Comparison of ENCODE assay signal across 7 mouse cellular contexts in the genomic region with DNA sequence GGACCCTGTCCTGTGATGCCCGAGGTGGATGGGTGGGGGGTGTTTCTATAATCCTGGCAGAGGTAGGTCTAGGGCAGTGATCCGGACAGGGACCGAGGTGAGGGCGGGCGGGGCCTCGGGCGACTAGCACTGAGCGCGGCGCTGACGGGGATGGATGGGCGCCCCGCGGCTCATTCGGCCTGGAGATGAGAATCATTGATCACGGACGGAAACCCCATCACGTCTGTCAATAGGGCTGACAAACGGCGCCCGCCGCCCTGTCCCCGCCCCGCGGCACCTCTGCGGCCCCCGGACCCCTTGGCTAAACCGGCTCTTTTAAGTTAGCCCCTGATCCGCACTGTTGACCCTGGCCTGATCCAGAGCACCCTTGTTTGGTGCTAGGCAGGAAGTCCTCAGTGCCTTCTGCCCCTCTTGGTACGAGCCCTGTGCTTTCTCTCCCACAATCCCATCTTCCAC. TPM values are rescaled to one million over a fixed set of nuclear protein-coding genes. Genes with fewer than 3 reads are reported as not detected.
DNase-seq lines count a peak whose midpoint lies in the region; ATAC-seq and TF ChIP-seq lines count a peak whose summit lies in the region.

No protein-coding gene starts in this region.

- ATAC-seq in lung, postnatal 0 days, result peak; percentile 2; the same call in 1 of the 2 replicates
- no peak for ATAC-seq in forebrain, embryonic 14.5 days
- ATAC-seq in limb, embryonic 15.5 days (ENCODE audit: insufficient number of reproducible peaks, low FRiP score, low TSS enrichment, low read depth), result no peak
- peak; percentile 29; the same call in 1 of the 2 replicates for ATAC-seq in stomach, embryonic 16.5 days (ENCODE audit: insufficient read depth, low FRiP score)
- no peak for ATAC-seq in monocyte, adult 5-6 weeks (replicated peaks; ENCODE audit: insufficient number of reproducible peaks, low FRiP score, low TSS enrichment, poor library complexity, severe bottlenecking)

- no peaks in the 10 kb centered on the region for H3K9me3 ChIP-seq in lung, postnatal 0 days (ENCODE audit: low read length)
- no peaks in the 10 kb centered on the region for H3K9me3 ChIP-seq in forebrain, embryonic 14.5 days (replicated peaks; ENCODE audit: control insufficient read depth, low read length)
- no peaks in the 10 kb centered on the region for H3K9me3 ChIP-seq in limb, embryonic 15.5 days
- no peaks in the 10 kb centered on the region for H3K9me3 ChIP-seq in stomach, embryonic 16.5 days (replicated peaks; ENCODE audit: control insufficient read depth, low read length)

- 3% methylated on average over 23 of the region's 30 CpGs for WGBS in lung, postnatal 0 days
- 0% methylated on average over 27 of the region's 30 CpGs for WGBS in forebrain, embryonic 14.5 days
- WGBS in limb, embryonic 15.5 days, result 1% methylated on average over 24 of the region's 30 CpGs
- WGBS in stomach, embryonic 16.5 days, result 2% methylated on average over 30 of the region's 30 CpGs

- H3K4me1 ChIP-seq in lung, postnatal 0 days (ENCODE audit: insufficient read depth, low read depth, low read length), result peaks cover 4% of the 10 kb centered on the region; the same call in 1 of the 2 replicates
- H3K4me1 ChIP-seq in forebrain, embryonic 14.5 days (ENCODE audit: control insufficient read depth, insufficient read depth, low read length), result peaks cover 49% of the 10 kb centered on the region
- peaks cover 57% of the 10 kb centered on the region for H3K4me1 ChIP-seq in limb, embryonic 15.5 days
- peaks cover 21% of the 10 kb centered on the region for H3K4me1 ChIP-seq in stomach, embryonic 16.5 days (ENCODE audit: control insufficient read depth, insufficient read depth, low read length)

- no peak overlapping the region for H3K27ac ChIP-seq in lung, postnatal 0 days (ENCODE audit: low read length)
- 0 out of 2 replicates have a peak overlapping the region, but pooled peaks have one; percentile 33 for H3K27ac ChIP-seq in forebrain, embryonic 14.5 days (ENCODE audit: low read depth, low read length)
- no peak overlapping the region for H3K27ac ChIP-seq in limb, embryonic 15.5 days
- H3K27ac ChIP-seq in stomach, embryonic 16.5 days (ENCODE audit: low read length), result no peak overlapping the region

- DNase-seq in lung, postnatal 0 days (ENCODE audit: low spot score), result no peak
- no peak for DNase-seq in lung, postnatal 25 days (ENCODE audit: low spot score)
- no peak for DNase-seq in forebrain, embryonic 14.5 days (ENCODE audit: low spot score)
- DNase-seq in right cerebral cortex, postnatal 36 days (ENCODE audit: low spot score in 2 of 2), result no peak

- H3K9ac ChIP-seq in lung, postnatal 0 days (replicated peaks; ENCODE audit: low read depth), result no peak overlapping the region
- H3K9ac ChIP-seq in forebrain, embryonic 14.5 days (ENCODE audit: low read length), result peak overlapping the region; percentile 70
- no peak overlapping the region for H3K9ac ChIP-seq in limb, embryonic 15.5 days
- H3K9ac ChIP-seq in stomach, embryonic 16.5 days (ENCODE audit: low read length), result no peak overlapping the region

- peaks cover 53% of the 10 kb centered on the region for H3K27me3 ChIP-seq in lung, postnatal 0 days (replicated peaks; ENCODE audit: insufficient read depth, low read length)
- peaks cover 52% of the 10 kb centered on the region for H3K27me3 ChIP-seq in forebrain, embryonic 14.5 days (replicated peaks; ENCODE audit: control insufficient read depth, insufficient read depth, low read length)
- H3K27me3 ChIP-seq in limb, embryonic 15.5 days, result peaks cover 67% of the 10 kb centered on the region
- peaks cover 66% of the 10 kb centered on the region for H3K27me3 ChIP-seq in stomach, embryonic 16.5 days (ENCODE audit: control insufficient read depth, insufficient read depth, low read length)

- no peak for TF ChIP-seq EP300 in lung, postnatal 0 days (IDR thresholded peaks at IDR 0.05)

- H3K4me3 ChIP-seq in lung, postnatal 0 days (ENCODE audit: low read depth, low read length), result peak overlapping the region; percentile 41; the same call in 1 of the 2 replicates
- peak overlapping the region; percentile 42 for H3K4me3 ChIP-seq in forebrain, embryonic 14.5 days (ENCODE audit: low read depth, low read length)
- peak overlapping the region; percentile 46 for H3K4me3 ChIP-seq in limb, embryonic 15.5 days
- H3K4me3 ChIP-seq in stomach, embryonic 16.5 days (replicated peaks; ENCODE audit: low read length), result peak overlapping the region; percentile 51

- peaks cover under 1% of the 10 kb centered on the region; the same call in 1 of the 2 replicates for H3K36me3 ChIP-seq in lung, postnatal 0 days (ENCODE audit: insufficient read depth, low read length)
- peaks cover 17% of the 10 kb centered on the region for H3K36me3 ChIP-seq in forebrain, embryonic 14.5 days (ENCODE audit: control insufficient read depth, insufficient read depth, low read length)
- peaks cover 16% of the 10 kb centered on the region for H3K36me3 ChIP-seq in limb, embryonic 15.5 days
- H3K36me3 ChIP-seq in stomach, embryonic 16.5 days (ENCODE audit: control insufficient read depth, insufficient read depth, low read length), result peaks cover 3% of the 10 kb centered on the region; the same call in 1 of the 2 replicates

- TF ChIP-seq CTCF in lung, postnatal 0 days (IDR thresholded peaks at IDR 0.05), result no peak

- peak overlapping the region; percentile 68 for H3K4me2 ChIP-seq in lung, postnatal 0 days (replicated peaks; ENCODE audit: low read depth, low read length)
- peak overlapping the region; percentile 66 for H3K4me2 ChIP-seq in forebrain, embryonic 14.5 days (ENCODE audit: low read length)
- H3K4me2 ChIP-seq in limb, embryonic 15.5 days, result peak overlapping the region; percentile 83
- H3K4me2 ChIP-seq in stomach, embryonic 16.5 days (ENCODE audit: low read depth, low read length), result peak overlapping the region; percentile 92

RNA-seq across cellular contexts. Expression of gene Nxph4, which starts 0.6 kb away (rescaled TPM):
- polyA plus RNA-seq in lung, postnatal 0 days (2015; fragmentation: Nextera tagmentation; extraction: Ambion mirVana), result 0.44 and 0.60 TPM in 2 replicates
- polyA plus RNA-seq in forebrain, embryonic 14.5 days (2014; fragmentation: Nextera tagmentation; extraction: Ambion mirVana), result 32.1 and 35.4 TPM in 2 replicates
- polyA plus RNA-seq in limb, embryonic 15.5 days (2015; fragmentation: Nextera tagmentation; extraction: Ambion mirVana), result 21.7 and 25.1 TPM in 2 replicates
- 3.4 and 4.6 TPM in 2 replicates for polyA plus RNA-seq in stomach, embryonic 16.5 days (2015; fragmentation: Nextera tagmentation; extraction: Ambion mirVana)
- not detected in 3 replicates for total RNA-seq in monocyte, adult 5-6 weeks (2017)

RNA-seq across cellular contexts. Expression of gene Shmt2, which starts 12.7 kb away (rescaled TPM):
- 27.1 and 31.0 TPM in 2 replicates for polyA plus RNA-seq in lung, postnatal 0 days (2015; fragmentation: Nextera tagmentation; extraction: Ambion mirVana)
- polyA plus RNA-seq in forebrain, embryonic 14.5 days (2014; fragmentation: Nextera tagmentation; extraction: Ambion mirVana), result 53.1 and 65.1 TPM in 2 replicates
- polyA plus RNA-seq in limb, embryonic 15.5 days (2015; fragmentation: Nextera tagmentation; extraction: Ambion mirVana), result 112 and 122 TPM in 2 replicates
- 152 and 163 TPM in 2 replicates for polyA plus RNA-seq in stomach, embryonic 16.5 days (2015; fragmentation: Nextera tagmentation; extraction: Ambion mirVana)
- total RNA-seq in monocyte, adult 5-6 weeks (2017), result 7.9 to 28.8 TPM (median 11.5 TPM) in 3 replicates

RNA-seq across cellular contexts. Expression of gene Ndufa4l2, which starts 20.2 kb away (rescaled TPM):
- polyA plus RNA-seq in lung, postnatal 0 days (2015; fragmentation: Nextera tagmentation; extraction: Ambion mirVana), result 132 and 149 TPM in 2 replicates
- 12.5 and 17.2 TPM in 2 replicates for polyA plus RNA-seq in forebrain, embryonic 14.5 days (2014; fragmentation: Nextera tagmentation; extraction: Ambion mirVana)
- polyA plus RNA-seq in limb, embryonic 15.5 days (2015; fragmentation: Nextera tagmentation; extraction: Ambion mirVana), result 328 and 370 TPM in 2 replicates
- polyA plus RNA-seq in stomach, embryonic 16.5 days (2015; fragmentation: Nextera tagmentation; extraction: Ambion mirVana), result 192 and 231 TPM in 2 replicates
- total RNA-seq in monocyte, adult 5-6 weeks (2017), result not detected in 3 replicates

RNA-seq across cellular contexts. Expression of gene Stac3, which starts 33.5 kb away (rescaled TPM):
- 0.23 and 0.53 TPM in 2 replicates for polyA plus RNA-seq in lung, postnatal 0 days (2015; fragmentation: Nextera tagmentation; extraction: Ambion mirVana)
- polyA plus RNA-seq in forebrain, embryonic 14.5 days (2014; fragmentation: Nextera tagmentation; extraction: Ambion mirVana), result 0.41 TPM in 1 of 2 replicates, not detected in the other
- 17.2 and 38.7 TPM in 2 replicates for polyA plus RNA-seq in limb, embryonic 15.5 days (2015; fragmentation: Nextera tagmentation; extraction: Ambion mirVana)
- 0.70 and 5.5 TPM in 2 replicates for polyA plus RNA-seq in stomach, embryonic 16.5 days (2015; fragmentation: Nextera tagmentation; extraction: Ambion mirVana)
- 0.32 to 9.8 TPM (median 1.4 TPM) in 3 replicates for total RNA-seq in monocyte, adult 5-6 weeks (2017)

Comparison
In these comparisons a context has a peak if more than half of its experiments do, and no peak if none do; other contexts are left out.
1. ATAC-seq: peak in lung, postnatal 0 days (single experiment) and stomach, embryonic 16.5 days (single experiment); none in forebrain, embryonic 14.5 days (single experiment), limb, embryonic 15.5 days (single experiment) and monocyte, adult 5-6 weeks (single experiment).
2. Peak in every context shown above with its lines, with median percentiles within 50 percentile points of each other: H3K4me2 ChIP-seq and H3K4me3 ChIP-seq.